Mouse (Mus musculus): ENCODE measurements around the gene Slc17a5. TPM values are rescaled to one million over a fixed set of nuclear protein-coding genes. Genes with fewer than 3 reads are reported as not detected.

Gene Slc17a5
- total and polyA plus RNA-seq, 3 experiments: 1.5 to 11.6 (median 8.6) TPM

DNA sequence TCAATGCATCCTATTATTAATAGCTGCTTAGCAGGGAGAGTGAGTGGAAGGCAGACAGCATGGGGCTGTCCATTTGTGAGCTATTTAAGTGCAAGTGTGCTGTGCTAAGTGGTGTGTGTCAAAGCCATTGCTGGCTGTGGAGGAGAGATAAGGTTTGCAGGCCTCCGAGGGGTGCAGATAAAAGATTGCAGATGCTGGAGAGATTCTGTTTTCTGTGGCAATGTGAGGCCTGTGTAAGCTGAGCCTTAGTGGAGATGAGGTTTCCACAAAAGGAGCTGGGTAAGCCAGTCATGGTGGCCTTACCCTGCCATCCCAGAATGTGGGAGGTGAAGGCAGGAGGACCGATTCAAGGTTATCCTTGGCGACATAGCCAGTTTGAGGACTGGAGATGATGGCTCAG, 71.7 kb downstream of the Slc17a5 start:
- ATAC-seq (ENCODE audit: extremely low read depth, insufficient number of reproducible peaks, low FRiP score, poor library complexity, severe bottlenecking) (peak; percentile 93), DNase-seq (ENCODE audit: low spot score) (peak; percentile 39)
- Histone ChIP-seq H3K9me3 (replicated peaks) (peaks cover 4% of the 10 kb centered on the region), H3K4me3 (ENCODE audit: low read depth, low read length) (no peak overlapping the region), H3K36me3 (replicated peaks) (no peaks in the 10 kb centered on the region), H3K27me3 (ENCODE audit: insufficient read depth, low read length) (peaks cover 12% of the 10 kb centered on the region), H3K4me1 (ENCODE audit: insufficient read depth, low read depth, low read length) (peaks cover 57% of the 10 kb centered on the region)
- TF ChIP-seq CTCF (IDR thresholded peaks at IDR 0.05; ENCODE audit: low read depth, low read length): no peak
- TF ChIP-seq POLR2AphosphoS5 (IDR thresholded peaks at IDR 0.05; ENCODE audit: insufficient replicate concordance, low read depth, low read length): no peak
- peak; percentile 98 for TF ChIP-seq TAL1 (conservative IDR thresholded peaks at IDR 0.05; ENCODE audit: low read depth, low read length)
- no peak for TF ChIP-seq GATA1 (IDR thresholded peaks at IDR 0.05; ENCODE audit: borderline replicate concordance, low read length)
- TF ChIP-seq GATA2 (IDR thresholded peaks at IDR 0.05; ENCODE audit: borderline replicate concordance, low read depth, low read length): peak; percentile 76; the same call in 1 of the 2 replicates

DNA sequence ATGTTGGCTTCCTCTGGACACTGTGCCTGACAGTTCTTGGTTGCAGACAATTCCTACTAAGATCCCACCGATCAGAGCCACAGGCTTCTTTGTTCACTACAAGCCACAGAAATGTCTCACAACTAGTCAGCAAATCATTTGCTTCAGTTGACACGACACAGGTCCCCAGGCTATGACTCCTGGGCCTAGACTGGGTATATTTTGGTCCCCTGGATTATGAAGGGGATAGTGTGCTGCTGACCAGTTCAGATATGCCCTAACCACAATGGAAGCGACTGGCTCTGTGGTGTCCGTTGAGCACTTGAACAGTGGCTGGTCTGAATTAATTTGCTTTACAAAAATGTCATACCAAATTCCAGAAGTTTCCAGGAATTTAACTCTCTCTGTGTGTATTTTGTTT, 73.2 kb downstream of the Slc17a5 start:
- no peaks in the 10 kb centered on the region for H3K27me3 ChIP-seq (ENCODE audit: insufficient read depth, low read length)
- TF ChIP-seq POLR2AphosphoS5 (IDR thresholded peaks at IDR 0.05; ENCODE audit: insufficient replicate concordance, low read depth, low read length) (no peak), CTCF (IDR thresholded peaks at IDR 0.05; ENCODE audit: low read depth, low read length) (no peak), GATA1 (IDR thresholded peaks at IDR 0.05; ENCODE audit: borderline replicate concordance, low read length) (no peak), GATA2 (IDR thresholded peaks at IDR 0.05; ENCODE audit: borderline replicate concordance, low read depth, low read length) (no peak), TAL1 (conservative IDR thresholded peaks at IDR 0.05; ENCODE audit: low read depth, low read length) (no peak)
- H3K4me1 ChIP-seq (ENCODE audit: insufficient read depth, low read depth, low read length): peaks cover 44% of the 10 kb centered on the region
- H3K4me3 ChIP-seq (ENCODE audit: low read depth, low read length): no peak overlapping the region
- no peak for DNase-seq (ENCODE audit: low spot score)
- no peak for ATAC-seq (ENCODE audit: extremely low read depth, insufficient number of reproducible peaks, low FRiP score, poor library complexity, severe bottlenecking)
- H3K36me3 ChIP-seq (replicated peaks): no peaks in the 10 kb centered on the region
- peaks cover 4% of the 10 kb centered on the region for H3K9me3 ChIP-seq (replicated peaks)

DNA sequence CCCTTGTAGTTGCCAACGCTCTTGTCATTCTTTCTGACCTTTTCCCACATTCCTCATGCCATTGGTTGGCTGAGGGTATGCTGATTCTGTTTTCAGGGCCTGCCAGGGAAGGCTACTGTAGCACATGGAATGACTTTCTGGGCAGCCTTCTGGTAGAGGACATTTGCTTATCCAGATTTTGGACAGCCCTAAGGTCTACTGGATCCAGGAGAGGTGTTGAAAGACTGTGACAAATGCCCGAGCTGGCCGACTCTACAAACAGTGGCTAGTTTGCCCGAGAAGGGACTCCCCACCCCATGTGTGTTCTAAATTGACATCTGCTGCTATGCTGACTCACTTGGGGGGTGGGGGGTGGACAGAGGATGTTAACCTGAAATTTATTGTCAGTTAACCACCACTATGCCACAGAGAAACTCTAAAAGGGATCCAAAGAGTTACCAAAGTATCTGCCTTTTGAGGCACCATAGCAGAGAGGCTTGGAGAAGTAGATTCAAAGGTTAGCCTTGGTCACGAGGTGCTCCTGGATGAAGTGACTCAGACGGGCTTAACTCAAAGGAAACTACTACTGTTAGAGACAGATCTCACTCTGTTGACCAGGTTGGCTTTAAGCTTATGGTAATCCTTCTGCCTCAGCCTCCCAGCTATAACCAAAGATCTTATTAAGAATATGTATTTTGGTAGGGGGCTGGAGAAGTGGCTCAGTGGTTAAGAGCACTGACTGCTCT, 73.9 kb downstream of the Slc17a5 start:
- no peak for TF ChIP-seq CTCF (IDR thresholded peaks at IDR 0.05; ENCODE audit: low read depth, low read length)
- no peak for TF ChIP-seq GATA2 (IDR thresholded peaks at IDR 0.05; ENCODE audit: borderline replicate concordance, low read depth, low read length)
- TF ChIP-seq GATA1 (IDR thresholded peaks at IDR 0.05; ENCODE audit: borderline replicate concordance, low read length): no peak
- no peak for TF ChIP-seq TAL1 (conservative IDR thresholded peaks at IDR 0.05; ENCODE audit: low read depth, low read length)
- TF ChIP-seq POLR2AphosphoS5 (IDR thresholded peaks at IDR 0.05; ENCODE audit: insufficient replicate concordance, low read depth, low read length): no peak
- Histone ChIP-seq H3K4me1 (ENCODE audit: insufficient read depth, low read depth, low read length) (peaks cover 46% of the 10 kb centered on the region), H3K36me3 (replicated peaks) (no peaks in the 10 kb centered on the region), H3K4me3 (ENCODE audit: low read depth, low read length) (no peak overlapping the region; the same call in 1 of the 2 replicates), H3K27me3 (ENCODE audit: insufficient read depth, low read length) (no peaks in the 10 kb centered on the region), H3K9me3 (replicated peaks) (peaks cover 4% of the 10 kb centered on the region)
- DNase-seq (ENCODE audit: low spot score) (no peak), ATAC-seq (ENCODE audit: extremely low read depth, insufficient number of reproducible peaks, low FRiP score, poor library complexity, severe bottlenecking) (no peak)

DNA sequence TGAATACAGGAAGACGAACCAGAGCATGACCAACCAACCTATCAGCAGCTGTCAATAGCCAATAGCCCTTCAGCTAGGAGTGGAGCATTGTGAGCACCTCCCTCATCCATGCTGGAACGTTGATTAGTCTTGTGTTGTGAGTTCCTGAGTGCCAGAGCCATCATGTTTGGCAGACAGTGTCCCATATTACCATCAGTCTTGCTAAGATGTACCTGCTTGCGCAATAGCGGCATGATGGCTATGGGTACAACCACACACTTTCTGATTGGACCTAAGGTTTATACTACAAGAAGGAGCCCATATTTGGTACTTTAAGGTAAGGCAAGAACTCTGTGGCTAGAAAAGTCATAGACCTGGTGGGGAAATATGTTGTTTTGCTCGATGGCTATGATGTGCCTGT, 76.1 kb downstream of the Slc17a5 start:
- TF ChIP-seq GATA2 (IDR thresholded peaks at IDR 0.05; ENCODE audit: borderline replicate concordance, low read depth, low read length) (no peak), TAL1 (conservative IDR thresholded peaks at IDR 0.05; ENCODE audit: low read depth, low read length) (no peak), POLR2AphosphoS5 (IDR thresholded peaks at IDR 0.05; ENCODE audit: insufficient replicate concordance, low read depth, low read length) (no peak), GATA1 (IDR thresholded peaks at IDR 0.05; ENCODE audit: borderline replicate concordance, low read length) (no peak), CTCF (IDR thresholded peaks at IDR 0.05; ENCODE audit: low read depth, low read length) (no peak)
- Histone ChIP-seq H3K4me1 (ENCODE audit: insufficient read depth, low read depth, low read length) (peaks cover 52% of the 10 kb centered on the region), H3K4me3 (ENCODE audit: low read depth, low read length) (no peak overlapping the region), H3K36me3 (replicated peaks) (no peaks in the 10 kb centered on the region), H3K9me3 (replicated peaks) (peaks cover 4% of the 10 kb centered on the region), H3K27me3 (ENCODE audit: insufficient read depth, low read length) (no peaks in the 10 kb centered on the region)
- DNase-seq (ENCODE audit: low spot score) (no peak), ATAC-seq (ENCODE audit: extremely low read depth, insufficient number of reproducible peaks, low FRiP score, poor library complexity, severe bottlenecking) (no peak)

DNA sequence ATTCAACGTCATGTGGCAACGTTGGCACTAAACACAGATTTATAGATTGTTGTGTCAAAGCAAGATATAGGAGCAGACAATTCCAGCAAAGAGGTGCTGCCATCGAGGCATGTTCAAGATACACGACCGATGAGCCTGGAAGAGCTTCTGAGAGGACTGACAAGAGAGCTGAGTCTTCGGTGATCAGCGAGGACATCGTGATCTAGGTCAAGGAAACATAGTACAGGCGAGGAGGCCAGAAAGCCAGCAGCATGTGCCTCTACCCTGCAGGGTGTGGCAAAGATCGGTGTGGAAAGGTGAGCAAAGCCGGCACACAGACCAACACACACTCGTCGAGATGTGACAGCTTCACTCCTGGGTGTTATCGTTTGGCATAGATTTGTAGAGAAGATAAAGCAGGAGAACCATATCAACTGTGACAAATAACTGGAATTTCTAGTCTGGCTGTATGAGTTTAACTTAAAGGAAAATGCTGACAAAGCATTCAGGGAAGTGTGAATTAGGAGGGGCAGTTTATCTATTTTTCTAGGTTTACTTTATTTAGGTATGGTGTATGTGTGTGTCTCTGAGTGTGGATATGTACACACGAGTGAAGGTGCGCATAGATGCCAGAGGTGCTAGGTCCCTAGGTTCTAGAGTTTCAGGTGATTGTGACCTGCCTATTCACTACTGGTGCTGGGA, 79.6 kb downstream of the Slc17a5 start:
- ATAC-seq (ENCODE audit: extremely low read depth, insufficient number of reproducible peaks, low FRiP score, poor library complexity, severe bottlenecking) (no peak), DNase-seq (ENCODE audit: low spot score) (no peak)
- peak overlapping the region; percentile 43; the same call in 1 of the 2 replicates for H3K4me3 ChIP-seq (ENCODE audit: low read depth, low read length)
- H3K36me3 ChIP-seq (replicated peaks): no peaks in the 10 kb centered on the region
- H3K4me1 ChIP-seq (ENCODE audit: insufficient read depth, low read depth, low read length): peaks cover 42% of the 10 kb centered on the region
- TF ChIP-seq CTCF (IDR thresholded peaks at IDR 0.05; ENCODE audit: low read depth, low read length): no peak
- no peak for TF ChIP-seq TAL1 (conservative IDR thresholded peaks at IDR 0.05; ENCODE audit: low read depth, low read length)
- TF ChIP-seq POLR2AphosphoS5 (IDR thresholded peaks at IDR 0.05; ENCODE audit: insufficient replicate concordance, low read depth, low read length): no peak
- no peak for TF ChIP-seq GATA1 (IDR thresholded peaks at IDR 0.05; ENCODE audit: borderline replicate concordance, low read length)
- TF ChIP-seq GATA2 (IDR thresholded peaks at IDR 0.05; ENCODE audit: borderline replicate concordance, low read depth, low read length): no peak
- H3K9me3 ChIP-seq (replicated peaks): peaks cover 4% of the 10 kb centered on the region
- peaks cover 20% of the 10 kb centered on the region for H3K27me3 ChIP-seq (ENCODE audit: insufficient read depth, low read length)

DNA sequence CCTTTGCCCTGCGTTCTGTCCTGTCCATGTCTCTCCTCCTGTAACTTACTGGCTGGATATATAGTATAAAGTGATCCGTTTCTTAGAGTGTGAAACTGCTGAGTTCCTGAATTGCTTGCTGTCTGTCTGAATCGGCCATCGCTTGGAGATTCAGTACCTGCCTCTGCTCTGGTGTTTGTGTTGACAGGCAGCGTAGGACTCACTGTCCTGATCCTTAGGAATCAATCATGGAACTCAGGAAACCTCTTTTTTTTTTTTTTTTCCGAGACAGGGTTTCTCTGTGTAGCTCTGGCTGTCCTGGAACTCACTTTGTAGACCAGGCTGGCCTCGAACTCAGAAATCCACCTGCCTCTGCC, 81.1 kb downstream of the Slc17a5 start:
- DNase-seq (ENCODE audit: low spot score) (no peak), ATAC-seq (ENCODE audit: extremely low read depth, insufficient number of reproducible peaks, low FRiP score, poor library complexity, severe bottlenecking) (no peak)
- Histone ChIP-seq H3K9me3 (replicated peaks) (peaks cover 2% of the 10 kb centered on the region), H3K4me1 (ENCODE audit: insufficient read depth, low read depth, low read length) (peaks cover 41% of the 10 kb centered on the region), H3K36me3 (replicated peaks) (no peaks in the 10 kb centered on the region), H3K4me3 (ENCODE audit: low read depth, low read length) (peak overlapping the region; percentile 57; the same call in 1 of the 2 replicates), H3K27me3 (ENCODE audit: insufficient read depth, low read length) (peaks cover 22% of the 10 kb centered on the region)
- TF ChIP-seq POLR2AphosphoS5 (IDR thresholded peaks at IDR 0.05; ENCODE audit: insufficient replicate concordance, low read depth, low read length) (no peak), GATA1 (IDR thresholded peaks at IDR 0.05; ENCODE audit: borderline replicate concordance, low read length) (no peak), TAL1 (conservative IDR thresholded peaks at IDR 0.05; ENCODE audit: low read depth, low read length) (no peak), CTCF (IDR thresholded peaks at IDR 0.05; ENCODE audit: low read depth, low read length) (no peak), GATA2 (IDR thresholded peaks at IDR 0.05; ENCODE audit: borderline replicate concordance, low read depth, low read length) (no peak)
